Mouse (Mus musculus): ENCODE data around the gene Ttc5. TPM values are rescaled to one million over a fixed set of nuclear protein-coding genes. Genes with fewer than 3 reads are reported as not detected.

Gene Ttc5
- polyA plus RNA-seq, 1 experiment from 2014 or later, result 119 TPM

GRCm38 (mm10) chr14:50802441-50802840, 17.1 kb upstream of the Ttc5 start:
- no peak overlapping the region for H3K27ac ChIP-seq (replicated peaks)
- H3K4me1 ChIP-seq, result peaks cover 6% of the 10 kb centered on the region
- no peak overlapping the region for H3K9ac ChIP-seq (replicated peaks)
- no peak overlapping the region for H3K4me2 ChIP-seq
- ATAC-seq (ENCODE audit: low FRiP score), result no peak
- WGBS, result 91% methylated on average over 6 of the region's 6 CpGs
- no peaks in the 10 kb centered on the region for H3K27me3 ChIP-seq (replicated peaks)
- H3K36me3 ChIP-seq, result no peaks in the 10 kb centered on the region
- no peak overlapping the region for H3K4me3 ChIP-seq (replicated peaks)
- no peaks in the 10 kb centered on the region for H3K9me3 ChIP-seq (replicated peaks)

- Histone ChIP-seq H3K4me1 (peaks cover 3% of the 10 kb centered on the region; the same call in 1 of the 2 replicates), H3K4me3 (replicated peaks) (no peak overlapping the region), H3K27me3 (replicated peaks) (no peaks in the 10 kb centered on the region), H3K36me3 (no peaks in the 10 kb centered on the region), H3K9me3 (replicated peaks) (no peaks in the 10 kb centered on the region), H3K9ac (replicated peaks) (no peak overlapping the region), H3K4me2 (peak overlapping the region; percentile 37), H3K27ac (replicated peaks) (no peak overlapping the region)
- no peak for ATAC-seq (ENCODE audit: low FRiP score)
- WGBS, result 1% methylated on average over 3 of the region's 3 CpGs
Observed at GRCm38 (mm10) chr14:50799502-50800259, 14.4 kb upstream of the Ttc5 start.

GRCm38 (mm10) chr14:50798512-50798911, 13.2 kb upstream of the Ttc5 start:
- Histone ChIP-seq H3K4me1 (peaks cover 3% of the 10 kb centered on the region; the same call in 1 of the 2 replicates), H3K4me3 (replicated peaks) (no peak overlapping the region), H3K9me3 (replicated peaks) (no peaks in the 10 kb centered on the region), H3K36me3 (no peaks in the 10 kb centered on the region), H3K9ac (replicated peaks) (no peak overlapping the region), H3K27ac (replicated peaks) (no peak overlapping the region), H3K4me2 (no peak overlapping the region), H3K27me3 (replicated peaks) (no peaks in the 10 kb centered on the region)
- ATAC-seq (ENCODE audit: low FRiP score), result no peak
- 71% methylated on average over 2 of the region's 2 CpGs for WGBS

- no peak overlapping the region for H3K4me3 ChIP-seq (replicated peaks)
- ATAC-seq (ENCODE audit: low FRiP score), result no peak
- peaks cover 3% of the 10 kb centered on the region; the same call in 1 of the 2 replicates for H3K4me1 ChIP-seq
- no peaks in the 10 kb centered on the region for H3K27me3 ChIP-seq (replicated peaks)
- no peak overlapping the region for H3K4me2 ChIP-seq
- H3K36me3 ChIP-seq, result no peaks in the 10 kb centered on the region
- H3K27ac ChIP-seq (replicated peaks), result no peak overlapping the region
- WGBS, result 85% methylated on average over 1 of the region's 1 CpGs
- H3K9ac ChIP-seq (replicated peaks), result no peak overlapping the region
- no peaks in the 10 kb centered on the region for H3K9me3 ChIP-seq (replicated peaks)
Observed at GRCm38 (mm10) chr14:50796464-50796863, 11.1 kb upstream of the Ttc5 start.

GRCm38 (mm10) chr14:50795965-50796364, 10.6 kb upstream of the Ttc5 start:
- H3K9me3 ChIP-seq (replicated peaks), result no peaks in the 10 kb centered on the region
- H3K27me3 ChIP-seq (replicated peaks), result no peaks in the 10 kb centered on the region
- H3K36me3 ChIP-seq, result no peaks in the 10 kb centered on the region
- WGBS, result 90% methylated on average over 4 of the region's 4 CpGs
- ATAC-seq (ENCODE audit: low FRiP score), result no peak
- H3K4me1 ChIP-seq, result peaks cover 3% of the 10 kb centered on the region; the same call in 1 of the 2 replicates
- no peak overlapping the region for H3K4me3 ChIP-seq (replicated peaks)
- no peak overlapping the region for H3K27ac ChIP-seq (replicated peaks)
- H3K4me2 ChIP-seq, result no peak overlapping the region
- no peak overlapping the region for H3K9ac ChIP-seq (replicated peaks)

- Histone ChIP-seq H3K9me3 (replicated peaks) (no peaks in the 10 kb centered on the region), H3K27me3 (replicated peaks) (no peaks in the 10 kb centered on the region), H3K9ac (replicated peaks) (no peak overlapping the region), H3K4me3 (replicated peaks) (no peak overlapping the region), H3K27ac (replicated peaks) (no peak overlapping the region), H3K4me1 (peaks cover 3% of the 10 kb centered on the region; the same call in 1 of the 2 replicates), H3K36me3 (no peaks in the 10 kb centered on the region), H3K4me2 (no peak overlapping the region)
- no peak for ATAC-seq (ENCODE audit: low FRiP score)
- WGBS, result 94% methylated on average over 24 of the region's 24 CpGs
Observed at GRCm38 (mm10) chr14:50795261-50795935, 10.1 kb upstream of the Ttc5 start.

GRCm38 (mm10) chr14:50788157-50788556, 2.8 kb upstream of the Ttc5 start:
- H3K4me2 ChIP-seq, result no peak overlapping the region
- no peak for ATAC-seq (ENCODE audit: low FRiP score)

GRCm38 (mm10) chr14:50784391-50785250, 698 bp downstream of the Ttc5 start:
- H3K4me3 ChIP-seq (replicated peaks), result peak overlapping the region; percentile 85
- peaks cover 16% of the 10 kb centered on the region for H3K4me1 ChIP-seq
- peak overlapping the region; percentile 61 for H3K9ac ChIP-seq (replicated peaks)
- peak overlapping the region; percentile 86 for H3K27ac ChIP-seq (replicated peaks)
- peak overlapping the region; percentile 56 for H3K4me2 ChIP-seq
- no peaks in the 10 kb centered on the region for H3K9me3 ChIP-seq (replicated peaks)
- no peaks in the 10 kb centered on the region for H3K27me3 ChIP-seq (replicated peaks)
- ATAC-seq (ENCODE audit: low FRiP score), result no peak; the same call in 1 of the 2 replicates
- WGBS, result 25% methylated on average over 16 of the region's 16 CpGs
- H3K36me3 ChIP-seq, result peaks cover 19% of the 10 kb centered on the region

More at GRCm38 (mm10) chr14:50788157-50788556, 2.8 kb upstream of the Ttc5 start:
- 13% methylated on average over 2 of the region's 2 CpGs for WGBS
- Histone ChIP-seq H3K27me3 (replicated peaks) (no peaks in the 10 kb centered on the region), H3K27ac (replicated peaks) (no peak overlapping the region), H3K9me3 (replicated peaks) (no peaks in the 10 kb centered on the region), H3K4me3 (replicated peaks) (no peak overlapping the region), H3K9ac (replicated peaks) (no peak overlapping the region), H3K4me1 (peaks cover 13% of the 10 kb centered on the region), H3K36me3 (no peaks in the 10 kb centered on the region)

GRCm38 (mm10) chr14:50782166-50782565, 3.2 kb downstream of the Ttc5 start:
- H3K27ac ChIP-seq (replicated peaks), result no peak overlapping the region
- no peak overlapping the region for H3K4me2 ChIP-seq
- H3K4me3 ChIP-seq (replicated peaks), result no peak overlapping the region
- H3K36me3 ChIP-seq, result peaks cover 26% of the 10 kb centered on the region
- ATAC-seq (ENCODE audit: low FRiP score), result no peak
- no peak overlapping the region for H3K9ac ChIP-seq (replicated peaks)
- H3K27me3 ChIP-seq (replicated peaks), result no peaks in the 10 kb centered on the region
- 94% methylated on average over 3 of the region's 3 CpGs for WGBS
- peaks cover 16% of the 10 kb centered on the region for H3K4me1 ChIP-seq
- no peaks in the 10 kb centered on the region for H3K9me3 ChIP-seq (replicated peaks)

GRCm38 (mm10) chr14:50771342-50771741, 14.0 kb downstream of the Ttc5 start:
- peaks cover 81% of the 10 kb centered on the region for H3K36me3 ChIP-seq
- ATAC-seq (ENCODE audit: low FRiP score), result no peak
- no peaks in the 10 kb centered on the region for H3K4me1 ChIP-seq
- no peaks in the 10 kb centered on the region for H3K9me3 ChIP-seq (replicated peaks)
- H3K27ac ChIP-seq (replicated peaks), result no peak overlapping the region
- H3K4me2 ChIP-seq, result no peak overlapping the region
- H3K9ac ChIP-seq (replicated peaks), result no peak overlapping the region
- H3K4me3 ChIP-seq (replicated peaks), result no peak overlapping the region
- 82% methylated on average over 2 of the region's 2 CpGs for WGBS
- H3K27me3 ChIP-seq (replicated peaks), result no peaks in the 10 kb centered on the region

- 95% methylated on average over 6 of the region's 6 CpGs for WGBS
- Histone ChIP-seq H3K27ac (replicated peaks) (no peak overlapping the region), H3K36me3 (peaks cover 61% of the 10 kb centered on the region), H3K4me1 (no peaks in the 10 kb centered on the region), H3K4me2 (no peak overlapping the region), H3K9ac (replicated peaks) (no peak overlapping the region), H3K27me3 (replicated peaks) (no peaks in the 10 kb centered on the region), H3K9me3 (replicated peaks) (no peaks in the 10 kb centered on the region), H3K4me3 (replicated peaks) (no peak overlapping the region)
- no peak for ATAC-seq (ENCODE audit: low FRiP score)
Observed at GRCm38 (mm10) chr14:50765736-50766135, 19.6 kb downstream of the Ttc5 start.
